Mouse (Mus musculus) lung, postnatal 14 days (tissue): ENCODE measurements around the gene Asic2.

Experiments used
- DNase-seq: peaks from one replicate; pipeline ENCODE4 v3.0.0; 2021

The Asic2 gene

DNA sequence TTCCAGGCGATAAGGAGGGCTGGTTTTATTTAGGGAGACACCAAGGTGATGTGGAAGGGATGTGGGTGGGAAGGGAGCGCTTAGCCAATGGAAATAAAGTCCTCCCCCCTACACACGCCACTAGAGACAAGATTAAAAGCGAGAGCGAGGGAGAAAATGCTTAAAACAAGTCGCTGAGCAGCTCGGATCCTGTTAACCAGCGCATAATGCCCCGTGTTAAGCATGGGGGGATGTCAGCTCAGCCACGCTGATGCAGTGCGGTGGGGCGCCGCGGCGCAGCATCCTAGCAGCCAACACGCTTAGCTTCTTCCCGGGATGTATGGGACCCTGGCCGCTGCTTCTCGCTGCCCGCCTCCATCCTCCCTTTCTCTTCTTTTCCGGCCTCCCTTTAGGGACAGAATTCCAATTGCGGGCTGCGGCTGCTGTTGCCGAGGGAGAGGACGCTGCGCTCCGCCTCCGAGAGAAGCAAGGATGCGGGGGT lies at the start of gene Asic2:
Gene Asic2, minus strand, starts transcription at position 57 of the 481 bp plus-strand sequence.
- DNase-seq: no peak

DNA sequence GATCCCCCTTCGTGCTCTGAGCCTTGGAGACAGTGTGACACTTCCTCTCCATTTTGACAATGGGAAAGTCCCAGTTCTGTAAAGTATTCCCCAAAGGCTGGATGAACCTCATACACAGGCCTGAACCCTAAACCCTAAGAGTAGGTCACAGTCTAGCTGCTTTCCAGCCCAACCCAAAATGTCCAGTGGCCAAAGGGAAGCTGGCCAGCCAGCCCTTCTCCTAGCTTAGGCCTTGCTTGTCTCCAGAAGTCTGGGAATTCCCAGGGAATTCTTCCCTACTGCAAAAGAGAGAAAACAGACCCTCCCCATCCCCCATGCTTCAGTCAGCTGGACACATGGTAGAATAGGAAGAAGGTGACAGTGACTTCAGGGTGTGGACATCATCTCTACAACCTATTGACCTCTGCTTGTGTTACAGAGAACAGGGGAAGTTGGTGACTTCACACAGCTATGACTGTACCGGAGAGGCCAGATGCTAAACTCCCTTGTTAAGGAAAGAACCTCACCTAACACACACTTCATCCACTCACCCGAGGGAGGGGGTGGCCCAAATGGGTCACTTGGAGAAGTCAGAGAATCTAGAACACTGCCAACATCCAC lies 48.0 kb upstream of the Asic2 start:
- DNase-seq: no peak

DNA sequence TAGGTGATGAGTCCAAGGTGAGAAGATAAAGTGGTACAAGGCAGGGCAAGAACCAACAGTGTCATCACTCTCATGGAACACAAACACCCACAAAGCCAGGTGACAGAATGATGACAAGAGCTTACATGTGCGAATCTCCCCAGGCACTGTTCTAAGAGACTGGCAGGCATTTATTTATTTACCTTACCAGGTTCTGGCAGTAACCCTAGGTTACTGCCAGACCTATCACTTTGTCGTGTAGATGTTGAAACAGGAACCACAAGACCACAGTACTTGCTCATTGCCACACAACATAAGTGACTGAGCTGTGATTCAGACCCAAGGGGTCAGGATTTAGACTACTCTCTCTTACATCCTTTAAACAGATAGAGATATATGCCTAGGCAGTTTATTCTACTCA lies 46.8 kb upstream of the Asic2 start:
- DNase-seq: no peak

DNA sequence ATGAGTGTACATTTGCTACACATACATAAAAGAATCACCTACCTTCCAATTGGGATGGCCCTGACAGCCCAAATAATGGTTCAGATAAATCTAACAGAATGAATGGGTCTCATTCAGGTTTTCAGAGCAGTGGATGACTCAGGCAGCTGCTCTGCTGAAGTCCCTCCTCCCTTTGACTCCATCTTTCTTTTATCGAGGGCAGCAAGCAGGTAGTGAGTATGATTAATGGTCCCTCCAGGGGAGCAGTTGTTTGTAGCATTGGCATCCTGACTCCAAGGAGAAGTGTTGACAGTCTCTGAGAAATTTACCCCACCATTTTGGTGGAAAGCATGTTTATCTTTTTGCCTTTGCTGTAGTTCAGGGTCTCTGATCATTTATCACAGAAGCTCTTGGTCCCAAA lies 45.5 kb upstream of the Asic2 start:
- DNase-seq: no peak

DNA sequence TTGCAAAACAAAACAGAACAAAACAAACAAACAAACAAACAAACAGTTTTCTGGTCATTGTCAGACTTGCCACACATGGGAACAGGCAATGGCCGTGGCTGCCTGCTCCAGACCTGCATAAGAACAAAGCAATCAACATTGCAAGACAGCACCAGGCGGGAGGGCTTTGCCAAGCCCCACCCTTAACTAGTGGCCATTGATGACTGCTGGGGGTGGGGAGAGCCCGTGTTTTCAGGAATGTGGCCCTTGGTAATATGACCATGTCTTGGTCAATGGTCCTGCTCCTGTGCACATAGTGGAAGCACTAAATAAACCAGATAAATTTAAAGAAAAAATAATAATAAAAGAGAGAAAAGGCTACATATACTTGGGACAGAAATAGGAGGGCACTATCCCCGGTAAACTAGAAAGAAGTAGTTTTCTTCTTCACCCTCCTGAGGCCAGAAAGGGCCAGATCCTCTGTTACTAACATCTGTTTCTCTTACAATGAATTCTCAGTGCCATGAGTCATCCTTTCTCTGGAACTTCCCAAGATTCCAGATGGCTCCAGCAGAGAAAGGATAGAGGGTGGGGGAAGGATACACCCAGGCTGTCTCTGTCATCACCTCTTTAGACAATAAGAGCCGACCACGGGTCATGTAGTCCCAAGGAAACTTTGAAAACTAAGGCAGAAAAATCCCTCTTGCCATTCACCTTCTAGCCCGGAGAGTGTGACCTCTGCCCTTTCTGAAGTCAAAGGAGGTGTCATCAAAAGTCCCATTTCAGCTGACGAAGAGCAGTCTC lies 43.3 kb upstream of the Asic2 start:
- DNase-seq: peak; percentile 21

DNA sequence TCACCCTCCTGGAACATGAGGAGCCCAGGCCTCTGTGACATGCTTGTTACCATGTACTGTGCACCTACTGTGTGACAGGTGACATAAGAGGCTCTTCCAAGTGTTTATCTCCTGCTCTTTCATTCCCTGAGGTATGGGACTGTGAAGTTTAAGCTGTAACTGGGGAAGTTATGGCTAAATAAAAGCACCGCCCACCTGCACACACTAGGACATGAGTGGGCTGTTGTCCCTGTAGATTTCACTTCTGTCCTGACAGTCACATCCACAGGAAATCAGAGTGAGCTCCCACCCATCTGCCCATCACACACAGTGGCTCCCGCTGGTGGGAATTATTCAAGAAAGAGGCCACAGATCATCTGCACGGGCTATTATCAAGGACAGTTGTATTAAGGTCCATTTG lies 41.9 kb upstream of the Asic2 start:
- no peak for DNase-seq

DNA sequence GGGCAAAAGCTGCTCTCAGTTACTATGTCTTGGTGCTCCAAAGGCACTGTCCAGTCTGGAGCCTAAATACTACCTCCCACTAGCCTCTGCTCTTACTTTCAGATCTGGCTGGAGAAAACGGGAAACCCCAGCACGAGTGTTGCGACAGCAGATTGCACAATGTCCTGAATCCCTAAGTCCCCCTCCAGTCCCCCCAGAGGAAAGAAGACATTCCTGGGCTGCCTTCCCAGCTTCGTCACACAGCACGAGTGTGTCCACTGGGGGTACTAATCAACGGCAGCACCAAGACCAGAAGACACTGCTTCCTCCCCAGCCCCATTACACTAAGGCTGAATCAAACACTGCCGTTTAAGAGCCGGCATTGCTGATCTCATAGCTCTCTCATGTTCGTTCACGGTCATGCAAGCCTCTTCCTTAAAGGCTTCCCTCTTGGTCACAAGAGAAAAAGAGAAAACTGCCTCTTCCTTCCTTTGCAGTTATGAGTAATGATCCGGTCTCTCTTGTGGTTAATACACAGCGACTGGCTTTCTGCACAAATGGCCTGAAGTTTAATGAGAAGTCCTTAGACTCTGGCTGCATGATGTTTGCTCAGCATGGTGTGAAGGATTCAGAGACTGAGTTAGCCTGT lies 38.7 kb upstream of the Asic2 start:
- DNase-seq: peak; percentile 77

DNA sequence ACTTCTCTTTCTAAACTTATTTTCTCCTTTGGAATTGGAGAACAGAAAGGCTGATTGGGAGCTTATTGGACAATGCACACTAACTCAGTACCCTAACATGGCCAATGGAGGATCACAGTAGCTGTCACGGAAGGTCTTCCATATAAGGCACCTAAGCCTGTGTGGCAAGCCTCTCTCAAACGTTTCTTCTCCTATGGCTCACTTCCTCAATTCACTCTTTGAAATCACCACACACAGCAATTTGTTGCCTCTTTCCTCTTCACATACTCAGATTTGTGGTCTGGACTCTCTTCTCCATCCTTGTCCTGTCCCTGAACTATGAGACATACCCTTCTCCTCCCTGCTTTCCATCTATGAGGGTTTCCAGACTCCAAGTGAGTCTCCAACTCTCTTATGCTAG lies 36.6 kb upstream of the Asic2 start:
- DNase-seq: no peak

DNA sequence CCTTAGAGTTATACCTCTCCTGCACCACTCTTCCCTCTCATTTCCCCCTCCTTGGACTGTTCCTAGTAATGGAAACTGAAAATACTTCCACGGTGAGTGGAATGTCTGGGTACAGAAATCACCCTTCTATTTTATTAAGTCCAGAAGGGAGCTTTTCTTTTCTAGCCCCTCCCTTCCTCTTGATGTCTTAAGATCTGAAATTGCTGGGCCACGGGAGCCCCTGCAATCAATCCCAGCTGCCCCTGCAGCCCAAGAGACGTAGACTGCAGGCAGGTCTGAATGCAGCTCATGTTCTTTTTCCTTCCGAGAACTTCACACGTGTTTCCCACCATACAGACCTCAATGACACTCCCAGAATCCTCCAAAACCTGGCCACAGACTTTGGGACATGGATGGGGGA lies 32.3 kb upstream of the Asic2 start:
- no peak for DNase-seq

DNA sequence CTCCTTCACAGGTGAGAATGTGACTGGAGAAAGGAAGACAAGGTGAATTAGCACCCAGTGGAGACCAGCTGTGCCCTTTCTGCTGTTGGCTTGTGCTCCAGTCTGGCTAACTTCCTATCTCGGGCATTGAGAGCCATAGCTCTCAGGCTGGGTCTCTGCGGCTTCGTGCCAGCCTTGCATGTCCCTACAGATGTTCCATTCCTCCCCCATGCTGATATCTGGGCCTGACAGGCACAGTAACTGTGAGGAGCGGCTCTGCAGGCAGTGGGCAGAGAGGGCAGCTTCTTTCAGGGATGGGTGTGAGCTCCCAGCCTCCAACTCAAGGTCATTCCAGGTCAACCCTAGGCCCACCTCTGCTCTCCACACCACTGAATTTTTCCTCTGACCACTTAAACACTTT lies 31.2 kb upstream of the Asic2 start:
- no peak for DNase-seq

DNA sequence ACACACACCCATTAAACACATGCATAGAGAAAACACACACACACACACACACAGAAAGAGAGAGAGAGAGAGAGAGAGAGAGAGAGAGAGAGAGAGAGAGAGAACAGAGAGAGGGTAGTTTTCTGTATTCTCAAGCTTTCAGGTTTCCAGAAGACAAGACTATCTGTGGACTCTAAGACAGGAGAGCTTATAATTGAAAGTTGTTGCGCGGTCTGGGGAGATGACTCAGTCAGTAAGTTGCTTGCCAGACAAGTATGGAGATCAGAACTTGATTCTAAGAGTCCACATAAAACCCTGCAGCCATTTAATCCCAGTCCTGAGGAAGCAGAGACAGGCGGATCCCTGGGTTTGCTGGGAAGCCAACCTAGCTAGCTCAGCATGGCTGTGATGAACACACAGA lies 30.4 kb upstream of the Asic2 start:
- DNase-seq: no peak

DNA sequence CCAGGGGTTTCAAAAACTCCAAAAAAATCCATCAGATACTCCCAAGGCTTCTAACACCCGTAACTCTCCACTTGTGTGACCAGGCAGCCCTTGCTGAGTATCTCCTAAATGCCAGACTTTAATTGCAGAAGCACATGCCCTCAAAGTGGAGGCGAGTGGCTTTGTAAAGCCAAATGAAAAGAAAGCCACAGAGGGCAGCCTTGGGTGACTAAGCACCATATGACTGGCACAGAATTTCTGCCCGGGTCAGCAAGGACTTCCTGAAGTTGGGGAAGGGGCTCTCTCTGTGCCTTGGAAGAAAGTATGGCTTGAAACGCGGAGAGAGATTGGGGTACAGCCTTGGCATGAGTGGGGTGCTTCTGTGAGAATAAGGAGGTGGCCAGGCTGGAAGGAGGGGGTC lies 28.8 kb upstream of the Asic2 start:
- no peak for DNase-seq

DNA sequence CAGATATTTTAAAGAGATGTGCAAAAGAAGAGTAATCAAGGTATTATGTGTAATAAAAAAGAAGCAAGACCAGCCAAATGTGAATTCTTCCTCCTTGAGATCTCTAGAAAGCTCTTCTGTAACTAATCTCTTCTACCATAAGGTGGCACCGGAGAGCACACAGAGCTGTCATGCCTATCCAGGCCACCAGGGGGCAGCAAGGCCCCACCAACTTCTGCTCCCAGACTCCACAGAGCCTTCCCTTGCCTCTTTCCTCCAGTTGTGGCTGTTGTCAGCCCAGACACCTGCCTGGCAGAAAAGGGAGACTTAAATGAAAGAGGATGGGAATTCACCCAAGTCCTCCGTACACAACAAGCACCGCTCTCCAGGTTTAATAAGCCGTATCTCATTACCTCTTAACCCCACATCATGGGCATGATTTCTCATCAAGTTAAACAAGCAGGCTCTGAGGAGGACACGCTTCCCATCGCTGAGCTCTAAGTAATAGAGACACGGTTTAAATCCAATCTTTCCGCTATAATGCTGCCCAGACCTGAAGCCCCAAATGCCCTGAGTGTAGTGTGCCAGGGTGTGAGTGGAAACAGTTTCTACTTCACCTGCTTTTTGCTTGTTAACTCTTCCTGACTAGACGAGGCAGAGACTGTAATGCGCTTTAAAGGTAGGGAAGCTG lies 28.1 kb upstream of the Asic2 start:
- peak; percentile 66 for DNase-seq

DNA sequence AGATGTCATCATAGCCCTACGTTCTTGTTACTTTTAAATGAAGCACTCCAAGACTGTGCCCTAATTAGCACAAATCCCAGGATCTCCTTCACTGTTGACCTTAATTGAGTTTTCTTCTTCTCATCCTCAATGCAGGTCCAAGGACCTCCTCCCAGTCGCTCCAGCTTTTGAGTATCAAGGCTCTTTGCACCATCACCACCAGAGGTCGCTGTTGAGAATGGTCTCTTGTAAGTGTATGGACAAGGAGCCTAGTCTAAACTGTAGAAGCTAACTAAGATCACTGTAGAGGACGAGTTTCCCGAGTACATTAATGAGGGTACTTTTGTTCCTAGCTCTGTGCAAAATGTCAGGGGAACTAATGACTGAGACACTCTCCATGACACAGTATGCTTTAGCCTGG lies 14.9 kb upstream of the Asic2 start:
- peak; percentile 72 for DNase-seq

DNA sequence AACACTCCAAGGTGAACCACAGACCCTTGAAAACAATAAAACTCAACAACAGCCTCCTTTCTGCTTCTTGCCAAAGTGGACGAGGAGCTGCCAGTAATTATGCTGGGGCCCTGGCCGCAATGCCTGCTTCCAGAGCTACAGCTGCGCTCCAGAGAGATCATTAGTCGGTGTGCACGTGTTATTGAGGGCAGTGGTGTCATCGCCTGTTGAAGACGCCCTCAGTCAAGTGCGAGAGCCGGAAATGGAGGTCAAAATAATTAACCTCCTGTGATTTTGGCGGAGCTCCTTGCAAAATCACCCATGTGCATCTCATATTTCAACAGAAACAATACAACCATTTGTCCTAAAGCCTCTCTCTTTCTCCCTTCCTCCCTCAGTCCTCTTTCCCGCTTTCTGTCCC lies 13.9 kb upstream of the Asic2 start:
- no peak for DNase-seq

DNA sequence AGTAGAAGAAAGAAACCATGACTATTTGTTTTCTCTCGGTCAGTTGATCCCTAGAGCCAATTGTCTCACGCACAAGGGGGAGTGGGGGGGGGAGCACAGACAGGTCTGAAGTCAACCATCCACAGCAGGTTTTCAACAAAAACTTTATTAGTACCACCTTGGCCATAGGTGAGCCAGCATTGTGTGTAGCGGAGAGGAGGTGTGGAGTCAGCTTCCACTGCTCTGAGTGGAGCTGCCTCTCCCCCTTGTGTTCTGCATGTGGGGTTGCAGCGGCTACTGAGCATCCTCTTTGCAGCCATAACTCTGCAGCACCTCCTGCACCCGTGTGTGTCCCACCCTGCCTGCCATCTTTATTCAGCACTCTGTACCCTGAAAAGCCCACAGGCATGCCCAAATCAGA lies 6.3 kb upstream of the Asic2 start:
- DNase-seq: no peak

DNA sequence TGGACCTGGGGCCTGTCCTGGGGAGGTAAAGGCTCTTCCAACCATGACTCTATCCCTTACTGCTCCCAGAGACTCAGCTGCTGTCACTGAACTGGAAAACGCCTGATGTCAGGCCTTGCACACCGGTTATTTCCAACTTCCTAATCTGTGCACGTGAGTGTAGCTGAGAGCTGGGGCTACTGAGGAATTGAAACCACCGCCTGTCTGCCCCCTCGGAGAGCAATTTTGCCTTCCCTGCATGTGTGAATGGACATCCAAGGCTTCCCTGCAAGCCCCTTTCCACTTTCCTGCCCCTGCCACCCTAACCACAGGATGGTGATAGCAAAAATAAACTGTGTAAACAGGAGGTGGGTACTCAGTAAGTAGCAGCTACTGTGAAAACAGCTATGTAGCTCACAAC lies 5.4 kb upstream of the Asic2 start:
- DNase-seq: no peak

DNA sequence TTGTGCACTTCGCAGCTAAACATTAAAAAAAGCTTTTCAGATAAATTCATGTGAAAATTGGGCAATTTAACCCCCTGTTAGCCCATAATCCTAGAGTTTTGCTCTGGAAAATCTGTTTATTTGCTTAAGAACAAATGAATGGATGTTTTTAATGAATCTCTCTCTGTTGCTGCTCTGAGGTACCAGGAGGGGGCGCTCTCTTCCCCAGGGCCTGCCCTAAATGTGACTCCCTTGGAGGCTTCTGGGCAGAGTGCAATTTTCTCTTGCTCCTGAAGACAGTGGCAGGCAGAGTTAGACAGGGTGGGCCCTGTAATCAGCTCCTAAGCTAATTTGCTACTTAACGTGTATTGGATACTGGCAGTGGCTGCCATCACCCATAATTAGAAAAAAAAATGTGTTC lies 3.8 kb upstream of the Asic2 start:
- DNase-seq: no peak

DNA sequence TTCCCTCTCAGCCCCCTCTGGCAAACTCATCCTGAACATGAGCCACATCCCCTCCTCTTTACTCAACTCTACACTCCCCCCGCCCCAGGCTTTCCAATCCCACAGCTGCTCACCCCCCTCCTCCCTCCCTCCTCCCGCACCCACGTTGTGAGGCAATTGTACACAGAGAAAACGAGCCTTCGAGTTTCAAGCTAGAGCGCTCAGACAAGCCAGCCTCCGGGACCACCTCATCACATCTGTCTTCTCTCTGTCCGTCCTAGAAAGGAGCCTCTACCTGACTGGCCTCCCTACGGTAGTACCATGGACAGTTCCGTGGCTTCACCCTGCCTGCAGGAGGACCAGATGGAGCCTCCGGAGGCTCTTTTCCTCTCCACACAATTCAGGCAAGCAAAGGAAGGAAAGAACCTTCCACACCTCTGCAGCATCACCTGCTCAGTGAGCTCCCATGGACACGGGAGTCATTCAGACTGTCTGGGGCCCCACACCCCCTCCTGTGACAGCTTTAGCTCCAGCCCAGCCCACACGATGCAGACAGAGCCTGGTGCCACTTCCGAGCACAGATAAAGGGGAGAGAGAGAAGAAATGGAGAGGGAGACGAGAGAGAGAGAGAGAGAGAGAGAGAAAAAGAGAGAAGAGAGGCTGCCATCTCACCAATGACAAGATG lies 1.5 kb downstream of the Asic2 start:
- peak; percentile 18 for DNase-seq

DNA sequence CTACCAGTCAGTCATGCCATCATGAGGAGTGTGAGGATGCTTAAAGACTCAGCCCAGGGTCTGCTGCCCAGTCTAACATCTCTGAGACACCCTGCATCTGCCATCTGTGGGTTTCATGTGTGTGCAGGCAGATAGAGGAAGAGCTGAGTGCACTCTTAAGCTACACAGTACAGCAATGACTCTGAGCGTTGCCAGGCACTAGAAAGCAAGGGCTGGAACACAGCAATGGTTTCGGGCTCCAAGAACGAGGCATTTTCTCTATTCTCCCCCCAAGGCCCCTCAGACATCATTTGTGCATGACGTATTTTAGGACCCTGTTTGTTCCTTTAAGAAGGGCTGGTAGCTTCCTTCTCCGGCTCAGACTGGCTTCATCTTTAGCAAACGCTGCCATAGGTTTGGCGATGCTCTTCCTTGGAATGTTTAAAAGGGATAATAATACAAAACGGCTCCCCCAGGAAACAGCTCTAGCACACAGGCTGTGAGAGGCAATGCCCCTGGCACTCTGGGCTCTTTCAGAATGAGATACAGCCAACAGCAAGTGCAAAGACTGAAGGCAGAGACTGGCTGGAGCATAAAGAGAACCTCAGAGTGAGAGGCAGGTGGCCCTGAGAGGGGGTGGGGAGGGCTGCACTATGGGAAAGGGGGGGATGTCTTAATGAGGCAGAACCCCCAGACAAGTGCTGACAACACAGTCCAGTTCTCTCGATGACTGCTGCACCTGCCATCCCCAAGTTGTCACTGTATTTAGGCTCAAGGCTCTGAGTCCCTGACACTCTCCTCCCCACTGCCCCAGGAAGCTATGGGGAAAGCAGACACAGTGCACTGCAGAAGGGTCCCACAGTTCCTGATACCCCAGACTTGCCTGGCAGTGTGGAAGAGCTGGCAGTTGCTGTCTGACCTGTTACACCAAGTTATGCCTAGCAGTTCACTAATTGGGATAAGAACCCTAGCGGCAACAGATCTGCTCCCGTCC lies 2.3 kb downstream of the Asic2 start:
- DNase-seq: no peak

DNA sequence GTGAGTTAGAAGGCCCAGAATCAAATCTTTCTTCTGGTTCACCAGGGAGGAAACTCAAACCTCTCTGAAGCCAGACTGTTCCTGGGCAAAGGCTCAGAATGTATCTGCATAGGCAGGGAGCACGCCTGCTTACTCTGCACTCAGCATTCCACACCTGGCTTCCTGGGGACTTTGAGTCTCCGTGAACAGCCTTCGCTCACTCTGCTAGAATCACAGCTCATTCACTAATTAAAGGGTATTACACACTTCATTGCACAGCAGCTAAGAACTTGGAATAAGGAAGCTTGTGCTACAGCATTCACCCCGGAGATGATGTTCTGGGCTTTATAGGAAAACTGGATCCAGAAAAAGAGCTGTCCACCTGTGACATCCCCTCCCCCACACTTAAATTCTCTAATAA lies 3.7 kb downstream of the Asic2 start:
- no peak for DNase-seq

DNA sequence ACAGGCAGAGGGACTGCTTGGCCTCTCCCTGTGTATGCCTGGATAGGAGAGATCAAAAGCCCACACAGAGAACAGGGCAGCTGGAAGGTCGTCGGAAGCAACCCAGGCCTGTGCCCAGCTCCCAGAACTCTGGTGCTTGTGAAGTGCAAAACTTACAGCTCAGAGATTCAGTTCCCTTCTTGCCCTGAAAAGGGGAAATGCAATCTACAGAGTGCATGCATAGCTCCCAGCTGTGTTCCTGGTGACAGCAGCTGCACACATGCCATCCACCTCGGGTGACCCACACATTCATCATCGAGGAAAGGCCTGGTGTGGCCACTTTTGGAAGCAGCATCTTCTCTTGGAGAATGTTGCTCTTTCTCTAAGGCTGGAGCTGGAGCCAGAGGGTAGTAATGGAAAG lies 13.9 kb downstream of the Asic2 start:
- no peak for DNase-seq
